9 mouse cellular contexts compared by ENCODE assay signal in the genomic region with DNA sequence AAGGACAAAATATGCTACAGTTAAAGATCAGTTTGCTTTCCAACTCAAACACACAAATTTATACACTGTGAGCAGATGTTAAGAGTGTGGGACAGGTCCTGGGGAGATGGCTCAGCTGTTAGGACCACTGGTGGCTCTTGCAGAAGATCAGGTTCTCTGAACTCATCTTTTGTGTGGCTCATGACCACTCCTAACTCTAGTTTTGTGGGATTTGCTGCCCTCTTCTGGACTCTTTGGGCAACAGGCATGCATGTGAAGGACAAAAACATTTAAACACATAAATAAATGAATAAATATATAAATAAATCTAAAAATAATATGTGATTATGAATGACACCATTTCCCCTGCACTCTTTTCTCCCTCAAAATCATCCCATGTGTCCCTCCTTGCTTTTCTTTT. TPM values are rescaled to one million over a fixed set of nuclear protein-coding genes. Genes with fewer than 3 reads are reported as not detected.
DNase-seq lines count a peak whose midpoint lies in the region; ATAC-seq and TF ChIP-seq lines count a peak whose summit lies in the region.
"Had no signal": no experiment of that assay in that cellular context is flagged by ENCODE, and none has a peak within 500 bp of the region (broad histone marks: within the 10 kb centered on the region; RNA-seq: fewer than 3 reads in every experiment).

No protein-coding gene starts in this region.

- no peaks in the 10 kb centered on the region for H3K36me3 ChIP-seq in heart, postnatal 0 days (replicated peaks; ENCODE audit: control insufficient read depth, insufficient read depth, low read length)
- H3K36me3 ChIP-seq in limb, embryonic 14.5 days (ENCODE audit: control insufficient read depth, insufficient read depth, low read length), result no peaks in the 10 kb centered on the region

- H3K27me3 ChIP-seq in heart, postnatal 0 days (ENCODE audit: control insufficient read depth, insufficient read depth, low read length), result no peaks in the 10 kb centered on the region
- no peaks in the 10 kb centered on the region for H3K27me3 ChIP-seq in limb, embryonic 14.5 days (ENCODE audit: control insufficient read depth, insufficient read depth, low read length)

- no peaks in the 10 kb centered on the region for H3K4me1 ChIP-seq in heart, postnatal 0 days (ENCODE audit: control insufficient read depth, insufficient read depth)
- no peaks in the 10 kb centered on the region for H3K4me1 ChIP-seq in limb, embryonic 14.5 days (ENCODE audit: control insufficient read depth, insufficient read depth, low read length)

- ATAC-seq in heart, postnatal 0 days (ENCODE audit: insufficient read depth, low read depth), result no peak
- no peak for ATAC-seq in limb, embryonic 14.5 days (ENCODE audit: low FRiP score, low read depth)

- H3K9ac ChIP-seq in heart, postnatal 0 days (replicated peaks; ENCODE audit: low read depth, low read length), result no peak overlapping the region
- H3K9ac ChIP-seq in limb, embryonic 14.5 days (ENCODE audit: low read depth, low read length, severe bottlenecking), result no peak overlapping the region

- H3K9me3 ChIP-seq in heart, postnatal 0 days (replicated peaks; ENCODE audit: control insufficient read depth, low read length), result no peaks in the 10 kb centered on the region
- H3K9me3 ChIP-seq in limb, embryonic 14.5 days (ENCODE audit: control insufficient read depth, low read length), result no peaks in the 10 kb centered on the region

- no peak overlapping the region for H3K4me3 ChIP-seq in heart, postnatal 0 days (ENCODE audit: low read depth, low read length)
- no peak overlapping the region for H3K4me3 ChIP-seq in limb, embryonic 14.5 days (replicated peaks; ENCODE audit: low read length)
- H3K4me3 ChIP-seq: myocyte had no signal

- no peak for DNase-seq in heart, postnatal 0 days (ENCODE audit: low spot score)
- no peak for DNase-seq in heart, adult 8-10 months (ENCODE audit: low spot score)
- DNase-seq in right cerebral cortex, postnatal 10 days (ENCODE audit: low spot score in 2 of 2), result peak; percentile 32 to 41
- no peak for DNase-seq in right cerebral cortex, adult 18-20 months
- DNase-seq in embryo, embryonic 10 days (ENCODE audit: low spot score), result peak; percentile 47
- DNase-seq in limb, embryonic 14.5 days (ENCODE audit: low spot score), result peak; percentile 40
- no peak for DNase-seq in ovary, adult 18-20 months (ENCODE audit: low spot score)
- no peak for DNase-seq in ovary, postnatal 36 days (ENCODE audit: low spot score)

- no peak overlapping the region for H3K27ac ChIP-seq in heart, postnatal 0 days (ENCODE audit: low read depth)
- H3K27ac ChIP-seq in limb, embryonic 14.5 days (replicated peaks; ENCODE audit: low read depth, low read length), result no peak overlapping the region

- H3K4me2 ChIP-seq in heart, postnatal 0 days (ENCODE audit: low read depth, low read length), result no peak overlapping the region
- no peak overlapping the region for H3K4me2 ChIP-seq in limb, embryonic 14.5 days (replicated peaks; ENCODE audit: low read depth, low read length, severe bottlenecking)

- no peak for TF ChIP-seq POLR2A in limb, embryonic 14.5 days (IDR thresholded peaks at IDR 0.05; ENCODE audit: borderline replicate concordance, extremely low read depth, insufficient read depth, insufficient read length)

- peak; percentile 44 for TF ChIP-seq CTCF in heart, postnatal 0 days (IDR thresholded peaks at IDR 0.05; ENCODE audit: low read depth)

- TF ChIP-seq EP300 in heart, postnatal 0 days (IDR thresholded peaks at IDR 0.05; ENCODE audit: low read depth), result no peak

RNA-seq across cellular contexts. Expression of a gene that starts 5.9 kb away (rescaled TPM):
- total RNA-seq in heart, postnatal 0 days (2014; rRNA removed; ENCODE audit: low replicate concordance), result 2.2 and 10.3 TPM in 2 replicates
- polyA plus RNA-seq in heart, postnatal 0 days (2015; fragmentation: Nextera tagmentation; extraction: Ambion mirVana), result 3.3 and 3.5 TPM in 2 replicates
- 1 to 10 TPM; 3.5 to 5.8 (median 4.6) TPM for total RNA-seq in heart, adult 8-10 months (2022)
- 6.1 and 6.2 TPM in 2 replicates for polyA plus RNA-seq in limb, embryonic 14.5 days (2012; rRNA removed)
- polyA plus RNA-seq in limb, embryonic 14.5 days (2014; fragmentation: Nextera tagmentation; extraction: Ambion mirVana), result 9.9 and 10.4 TPM in 2 replicates

RNA-seq across cellular contexts. Expression of a gene that starts 34.1 kb away (rescaled TPM):
- total RNA-seq in heart, postnatal 0 days (2014; rRNA removed; ENCODE audit: low replicate concordance), result not detected in 2 replicates
- 0.78 and 1.2 TPM in 2 replicates for polyA plus RNA-seq in heart, postnatal 0 days (2015; fragmentation: Nextera tagmentation; extraction: Ambion mirVana)
- under 1 TPM in 3 of 4 experiments, not detected in 1; 0.16 to 0.35 (median 0.26) TPM for total RNA-seq in heart, adult 8-10 months (2022)
- 4.0 and 4.5 TPM in 2 replicates for polyA plus RNA-seq in limb, embryonic 14.5 days (2012; rRNA removed)
- polyA plus RNA-seq in limb, embryonic 14.5 days (2014; fragmentation: Nextera tagmentation; extraction: Ambion mirVana), result 3.8 and 5.7 TPM in 2 replicates

Comparison
In these comparisons a context has a peak if more than half of its experiments do, and no peak if none do; other contexts are left out.
1. DNase-seq: peak in right cerebral cortex, postnatal 10 days (2 of 2), embryo, embryonic 10 days (single experiment) and limb, embryonic 14.5 days (single experiment); none in heart, postnatal 0 days (single experiment), heart, adult 8-10 months (single experiment), right cerebral cortex, adult 18-20 months (single experiment), ovary, adult 18-20 months (single experiment) and ovary, postnatal 36 days (single experiment).